Mouse (Mus musculus): ENCODE data around the gene Ppp1r1b. TPM values are rescaled to one million over a fixed set of nuclear protein-coding genes. Genes with fewer than 3 reads are reported as not detected.

Gene Ppp1r1b
- polyA plus RNA-seq, 1 experiment from 2014 or later: 7.0 TPM

GRCm38 (mm10) chr11:98319120-98319519 is 29.1 kb upstream of the Ppp1r1b start:
- H3K27me3 ChIP-seq (ENCODE audit: control insufficient read depth, insufficient read depth, low read length): peaks cover 27% of the 10 kb centered on the region; the same call in 1 of the 2 replicates
- WGBS: 3% methylated on average over 15 of the region's 15 CpGs
- no peak overlapping the region for H3K4me3 ChIP-seq (ENCODE audit: low read depth, low read length)
- no peak overlapping the region for H3K27ac ChIP-seq (replicated peaks)
- H3K9me3 ChIP-seq (ENCODE audit: control insufficient read depth, low read length): no peaks in the 10 kb centered on the region
- H3K9ac ChIP-seq (ENCODE audit: low read length): no peak overlapping the region
- TF ChIP-seq CTCF (IDR thresholded peaks at IDR 0.05; ENCODE audit: low read depth) (no peak), EP300 (optimal IDR thresholded peaks at IDR 0.05) (no peak)
- no peaks in the 10 kb centered on the region for H3K4me1 ChIP-seq (replicated peaks; ENCODE audit: control insufficient read depth, insufficient read depth)
- H3K36me3 ChIP-seq (ENCODE audit: control insufficient read depth, insufficient read depth, low read length): no peaks in the 10 kb centered on the region
- ATAC-seq (ENCODE audit: low FRiP score, low TSS enrichment): no peak
- DNase-seq (ENCODE audit: low spot score): no peak
- H3K4me2 ChIP-seq (replicated peaks; ENCODE audit: low read depth): no peak overlapping the region

- no peak overlapping the region for H3K4me2 ChIP-seq (replicated peaks; ENCODE audit: low read depth)
- no peaks in the 10 kb centered on the region for H3K4me1 ChIP-seq (replicated peaks; ENCODE audit: control insufficient read depth, insufficient read depth)
- H3K4me3 ChIP-seq (ENCODE audit: low read depth, low read length): no peak overlapping the region
- H3K9me3 ChIP-seq (ENCODE audit: control insufficient read depth, low read length): no peaks in the 10 kb centered on the region
- 19% methylated on average over 4 of the region's 4 CpGs for WGBS
- H3K36me3 ChIP-seq (ENCODE audit: control insufficient read depth, insufficient read depth, low read length): no peaks in the 10 kb centered on the region
- H3K27me3 ChIP-seq (ENCODE audit: control insufficient read depth, insufficient read depth, low read length): peaks cover 30% of the 10 kb centered on the region
- H3K27ac ChIP-seq (replicated peaks): no peak overlapping the region
- DNase-seq (ENCODE audit: low spot score) (no peak), ATAC-seq (ENCODE audit: low FRiP score, low TSS enrichment) (no peak)
- no peak for TF ChIP-seq CTCF (IDR thresholded peaks at IDR 0.05; ENCODE audit: low read depth)
- no peak for TF ChIP-seq EP300 (optimal IDR thresholded peaks at IDR 0.05)
- H3K9ac ChIP-seq (ENCODE audit: low read length): no peak overlapping the region
Observed at GRCm38 (mm10) chr11:98319544-98319943, 28.7 kb upstream of the Ppp1r1b start.

GRCm38 (mm10) chr11:98319944-98320343 is 28.3 kb upstream of the Ppp1r1b start:
- DNase-seq (ENCODE audit: low spot score): no peak
- no peak overlapping the region for H3K4me2 ChIP-seq (replicated peaks; ENCODE audit: low read depth)
- no peaks in the 10 kb centered on the region for H3K9me3 ChIP-seq (ENCODE audit: control insufficient read depth, low read length)
- H3K27me3 ChIP-seq (ENCODE audit: control insufficient read depth, insufficient read depth, low read length): peaks cover 32% of the 10 kb centered on the region
- WGBS: 7% methylated on average over 2 of the region's 2 CpGs
- no peak overlapping the region for H3K9ac ChIP-seq (ENCODE audit: low read length)
- H3K4me1 ChIP-seq (replicated peaks; ENCODE audit: control insufficient read depth, insufficient read depth): no peaks in the 10 kb centered on the region
- no peak overlapping the region for H3K4me3 ChIP-seq (ENCODE audit: low read depth, low read length)
- no peak overlapping the region for H3K27ac ChIP-seq (replicated peaks)
- TF ChIP-seq EP300 (optimal IDR thresholded peaks at IDR 0.05) (no peak), CTCF (IDR thresholded peaks at IDR 0.05; ENCODE audit: low read depth) (no peak)
- no peaks in the 10 kb centered on the region for H3K36me3 ChIP-seq (ENCODE audit: control insufficient read depth, insufficient read depth, low read length)
- no peak for ATAC-seq (ENCODE audit: low FRiP score, low TSS enrichment)

- Histone ChIP-seq H3K36me3 (ENCODE audit: control insufficient read depth, insufficient read depth, low read length) (no peaks in the 10 kb centered on the region), H3K4me2 (replicated peaks; ENCODE audit: low read depth) (no peak overlapping the region), H3K4me3 (ENCODE audit: low read depth, low read length) (no peak overlapping the region), H3K9me3 (ENCODE audit: control insufficient read depth, low read length) (no peaks in the 10 kb centered on the region), H3K9ac (ENCODE audit: low read length) (no peak overlapping the region), H3K27me3 (ENCODE audit: control insufficient read depth, insufficient read depth, low read length) (peaks cover 37% of the 10 kb centered on the region), H3K27ac (replicated peaks) (no peak overlapping the region), H3K4me1 (replicated peaks; ENCODE audit: control insufficient read depth, insufficient read depth) (no peaks in the 10 kb centered on the region)
- no peak for TF ChIP-seq CTCF (IDR thresholded peaks at IDR 0.05; ENCODE audit: low read depth)
- no peak for TF ChIP-seq EP300 (optimal IDR thresholded peaks at IDR 0.05)
- 12% methylated on average over 12 of the region's 12 CpGs for WGBS
- ATAC-seq (ENCODE audit: low FRiP score, low TSS enrichment) (no peak), DNase-seq (ENCODE audit: low spot score) (no peak)
Observed at GRCm38 (mm10) chr11:98320381-98320780, 27.8 kb upstream of the Ppp1r1b start.

- Histone ChIP-seq H3K4me1 (replicated peaks; ENCODE audit: control insufficient read depth, insufficient read depth) (no peaks in the 10 kb centered on the region), H3K9me3 (ENCODE audit: control insufficient read depth, low read length) (no peaks in the 10 kb centered on the region), H3K9ac (ENCODE audit: low read length) (no peak overlapping the region), H3K27ac (replicated peaks) (no peak overlapping the region), H3K4me2 (replicated peaks; ENCODE audit: low read depth) (no peak overlapping the region), H3K4me3 (ENCODE audit: low read depth, low read length) (no peak overlapping the region), H3K27me3 (ENCODE audit: control insufficient read depth, insufficient read depth, low read length) (peaks cover 40% of the 10 kb centered on the region), H3K36me3 (ENCODE audit: control insufficient read depth, insufficient read depth, low read length) (no peaks in the 10 kb centered on the region)
- TF ChIP-seq EP300 (optimal IDR thresholded peaks at IDR 0.05) (no peak), CTCF (IDR thresholded peaks at IDR 0.05; ENCODE audit: low read depth) (no peak)
- WGBS: 4% methylated on average over 30 of the region's 30 CpGs
- DNase-seq (ENCODE audit: low spot score) (no peak), ATAC-seq (ENCODE audit: low FRiP score, low TSS enrichment) (no peak)
Observed at GRCm38 (mm10) chr11:98320806-98321676, 27.2 kb upstream of the Ppp1r1b start.

GRCm38 (mm10) chr11:98321677-98322003 is 26.6 kb upstream of the Ppp1r1b start:
- peaks cover 41% of the 10 kb centered on the region for H3K27me3 ChIP-seq (ENCODE audit: control insufficient read depth, insufficient read depth, low read length)
- TF ChIP-seq CTCF (IDR thresholded peaks at IDR 0.05; ENCODE audit: low read depth) (no peak), EP300 (optimal IDR thresholded peaks at IDR 0.05) (no peak)
- H3K9ac ChIP-seq (ENCODE audit: low read length): no peak overlapping the region
- 0% methylated on average over 5 of the region's 5 CpGs for WGBS
- no peaks in the 10 kb centered on the region for H3K4me1 ChIP-seq (replicated peaks; ENCODE audit: control insufficient read depth, insufficient read depth)
- H3K4me2 ChIP-seq (replicated peaks; ENCODE audit: low read depth): no peak overlapping the region
- H3K9me3 ChIP-seq (ENCODE audit: control insufficient read depth, low read length): no peaks in the 10 kb centered on the region
- DNase-seq (ENCODE audit: low spot score): no peak
- no peak for ATAC-seq (ENCODE audit: low FRiP score, low TSS enrichment)
- H3K36me3 ChIP-seq (ENCODE audit: control insufficient read depth, insufficient read depth, low read length): no peaks in the 10 kb centered on the region
- H3K27ac ChIP-seq (replicated peaks): no peak overlapping the region
- no peak overlapping the region for H3K4me3 ChIP-seq (ENCODE audit: low read depth, low read length)
